Mouse (Mus musculus) neural tube, embryonic 13.5 days (tissue): ENCODE data around the gene Gm32802. TPM values are rescaled to one million over a fixed set of nuclear protein-coding genes. Genes with fewer than 3 reads are reported as not detected.
"Not testable (repeated sequence)": the region's sequence is repeated elsewhere in the genome, so short reads cannot be mapped to it uniquely, and the experiment has no call there.

Source experiments
- ATAC-seq: fragments of 200-750 bp; cut with Nextera tagmentation; 2 replicates; pipeline ENCODE4 v1.8.0; 2017; ENCODE audit warnings: low read depth, mild to moderate bottlenecking, moderate TSS enrichment, moderate library complexity
- H3K27ac ChIP-seq: fragments of 300-500 bp; sonication (generic); replicated peaks from 2 replicates; pipeline ENCODE4 v1.5.1; 2015; ENCODE audit warnings: moderate library complexity, mild to moderate bottlenecking, inconsistent platforms
- H3K27me3 ChIP-seq: fragments of 300-500 bp; sonication (generic); 2 replicates; pipeline ENCODE4 v1.6.1; 2015; ENCODE audit warnings: mild to moderate bottlenecking, inconsistent platforms
- H3K36me3 ChIP-seq: fragments of 300-500 bp; sonication (generic); 2 replicates; pipeline ENCODE4 v1.6.1; 2015; ENCODE audit warnings: mild to moderate bottlenecking, inconsistent platforms
- H3K4me1 ChIP-seq: fragments of 300-500 bp; sonication (generic); replicated peaks from 2 replicates; pipeline ENCODE4 v1.6.1; 2015; ENCODE audit warnings: inconsistent platforms
- H3K4me2 ChIP-seq: fragments of 300-500 bp; sonication (generic); 2 replicates; pipeline ENCODE4 v1.6.1; 2015; ENCODE audit warnings: inconsistent platforms, mild to moderate bottlenecking, moderate library complexity
- H3K4me3 ChIP-seq: fragments of 300-500 bp; sonication (generic); 2 replicates; pipeline ENCODE4 v1.5.1; 2015; ENCODE audit warnings: mild to moderate bottlenecking, inconsistent platforms
- H3K9ac ChIP-seq: fragments of 300-500 bp; sonication (generic); 2 replicates; pipeline ENCODE4 v1.6.1; 2015; ENCODE audit warnings: moderate library complexity, mild to moderate bottlenecking, inconsistent platforms
- H3K9me3 ChIP-seq: fragments of 300-500 bp; sonication (generic); 2 replicates; pipeline ENCODE4 v1.6.1; 2016; ENCODE audit warnings: inconsistent platforms
- WGBS: fragments of 180-500 bp; shearing (Covaris S2); methylation state at CpG from one replicate; pipeline ENCODE4 v1.1.7; 2015; 5-methylcytosine and 5-hydroxymethylcytosine counted together
- polyA plus RNA-seq: library from polyadenylated mRNA; unstranded; fragments of >200 nt; fragmentation: Nextera tagmentation; extraction: Ambion mirVana; gene quantifications from 2 replicates; pipeline ENCODE4 v1.2.1, GENCODE M21; 2015

Gm32802 gene
- polyA plus RNA-seq, 1 experiment from 2014 or later = 0.35 TPM

DNA sequence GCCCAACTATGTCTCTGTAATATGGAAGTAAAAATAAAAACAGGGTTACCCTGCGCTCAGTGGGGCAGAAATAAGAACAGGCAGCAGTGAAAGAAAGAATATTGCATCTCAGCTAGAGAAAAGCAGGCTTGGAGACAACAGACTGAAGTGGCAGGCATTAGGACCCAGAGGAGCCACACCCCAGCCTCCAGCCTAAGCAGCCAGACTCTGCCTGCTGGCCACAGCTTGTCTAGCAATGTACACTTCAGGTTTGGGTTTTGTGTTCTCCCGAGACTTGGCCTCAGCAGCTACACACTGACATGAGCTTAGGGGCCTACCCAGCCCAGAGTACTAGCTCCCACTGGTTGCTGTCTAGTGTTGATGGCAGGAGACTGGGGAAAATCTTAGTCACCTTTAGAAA is 43.6 kb downstream of the Gm32802 start:
- WGBS = 45% methylated on average over 2 of the region's 2 CpGs
- H3K9me3 ChIP-seq, H3K4me3 ChIP-seq, ATAC-seq, H3K36me3 ChIP-seq, H3K27ac ChIP-seq, H3K4me1 ChIP-seq, H3K27me3 ChIP-seq, H3K4me2 ChIP-seq, H3K9ac ChIP-seq: not testable (repeated sequence)

Other genes starting within 250 kb of the Gm32802 start
- 28.8 and 32.2 TPM in 2 replicates for gene Mdm1, start 116.9 kb upstream of the Gm32802 start, polyA plus RNA-seq
- not detected in 2 replicates for gene Il22, start 53.7 kb upstream of the Gm32802 start, polyA plus RNA-seq
- 0.26 and 0.35 TPM in 2 replicates for gene Gm32717, start 17.9 kb upstream of the Gm32802 start, polyA plus RNA-seq
- not detected in 2 replicates for gene Iltifb, start 36.4 kb downstream of the Gm32802 start, polyA plus RNA-seq
- gene Gm9040, start 68.3 kb downstream of the Gm32802 start, polyA plus RNA-seq = not detected in 2 replicates
- gene Gm9044, start 73.7 kb downstream of the Gm32802 start, polyA plus RNA-seq = not detected in 2 replicates
- gene Gm9045, start 79.1 kb downstream of the Gm32802 start, polyA plus RNA-seq = not detected in 2 replicates
- gene Gm9046, start 84.6 kb downstream of the Gm32802 start, polyA plus RNA-seq = not detected in 2 replicates
- not detected in 2 replicates for gene Gm9048, start 90.0 kb downstream of the Gm32802 start, polyA plus RNA-seq
- not detected in 2 replicates for gene Gm9049, start 95.4 kb downstream of the Gm32802 start, polyA plus RNA-seq
- not detected in 2 replicates for gene Ifng, start 182.4 kb downstream of the Gm32802 start, polyA plus RNA-seq